Mouse (Mus musculus): ENCODE measurements around the gene Adig.

The Adig gene

GRCm38 (mm10) chr2:158541286-158541685 lies 38.9 kb downstream of the Adig start:
- DNase-seq (ENCODE audit: low spot score) = no peak

GRCm38 (mm10) chr2:158545266-158545665 lies 42.9 kb downstream of the Adig start:
- DNase-seq (ENCODE audit: low spot score) = no peak

GRCm38 (mm10) chr2:158546751-158547150 lies 44.3 kb downstream of the Adig start:
- DNase-seq (ENCODE audit: low spot score) = peak; percentile 58

GRCm38 (mm10) chr2:158550067-158550466 lies 47.7 kb downstream of the Adig start:
- DNase-seq (ENCODE audit: low spot score) = peak; percentile 61

GRCm38 (mm10) chr2:158554366-158554765 lies 52.0 kb downstream of the Adig start:
- no peak for DNase-seq (ENCODE audit: low spot score)

GRCm38 (mm10) chr2:158555252-158555651 lies 52.8 kb downstream of the Adig start:
- peak; percentile 50 for DNase-seq (ENCODE audit: low spot score)

GRCm38 (mm10) chr2:158555812-158556211 lies 53.4 kb downstream of the Adig start:
- DNase-seq (ENCODE audit: low spot score) = no peak

- peak; percentile 60 for DNase-seq (ENCODE audit: low spot score)
Measured at GRCm38 (mm10) chr2:158556225-158556624, 53.8 kb downstream of the Adig start.

GRCm38 (mm10) chr2:158556750-158557149 lies 54.3 kb downstream of the Adig start:
- DNase-seq (ENCODE audit: low spot score) = no peak

Data from lung, postnatal 25 days (tissue).